Mouse (Mus musculus): ENCODE data around the gene Gnptab.

DNA sequence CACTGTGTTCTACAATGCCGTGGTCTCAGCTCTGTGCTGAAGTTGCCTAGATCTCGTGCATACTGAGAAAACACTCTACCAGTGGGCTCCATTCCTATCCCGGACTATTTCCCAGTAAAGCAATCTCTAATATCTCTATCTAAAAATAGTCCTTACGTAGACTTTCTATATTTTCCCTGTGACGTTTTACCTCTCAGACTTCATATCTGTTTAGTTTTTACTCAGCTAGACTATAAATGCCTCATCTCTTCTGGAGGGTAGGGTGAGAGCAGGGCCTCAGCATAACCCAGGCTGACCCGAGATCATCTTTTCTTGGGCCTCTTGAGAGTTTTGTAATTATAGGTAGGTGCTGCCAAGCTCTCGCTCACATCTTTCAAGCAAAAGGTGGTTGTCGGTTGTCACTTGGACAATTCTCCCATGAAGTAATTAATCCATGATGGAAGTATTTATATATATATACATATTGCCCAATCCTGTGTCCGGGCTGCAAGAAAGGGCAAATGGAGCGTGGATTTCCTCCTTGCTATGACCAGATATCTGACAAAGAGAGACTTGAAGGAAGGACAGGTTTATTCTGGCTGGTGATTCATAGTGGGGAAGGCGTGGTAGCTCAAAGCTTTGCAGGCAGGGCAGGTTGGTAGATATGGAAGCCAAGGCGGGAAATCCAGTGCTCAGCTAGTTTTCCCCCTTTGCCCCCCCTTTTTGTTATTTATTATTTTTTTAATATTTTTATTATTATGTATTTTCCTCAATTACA, 29.1 kb downstream of the Gnptab start:
- TF ChIP-seq POLR2A (IDR thresholded peaks at IDR 0.05; ENCODE audit: extremely low read depth, insufficient read depth, low read length), result no peak
- no peak for TF ChIP-seq CTCF (IDR thresholded peaks at IDR 0.05; ENCODE audit: extremely low read depth, insufficient read depth, low read length)

All from cortical plate, adult 2 months (tissue).